Mouse (Mus musculus) intestine, postnatal 0 days (tissue): ENCODE results near the gene Fah. TPM values are rescaled to one million over a fixed set of nuclear protein-coding genes. Genes with fewer than 3 reads are reported as not detected.

Experiments used
- ATAC-seq: fragments of 200-750 bp; cut with Nextera tagmentation; 2 replicates; pipeline ENCODE4 v1.8.0; 2017; ENCODE audit warnings: mild to moderate bottlenecking, moderate TSS enrichment, moderate library complexity
- H3K27ac ChIP-seq: fragments of 300-500 bp; sonication (generic); 2 replicates; pipeline ENCODE4 v1.5.1; 2014; ENCODE audit warnings: mild to moderate bottlenecking, low read depth, low read length, moderate library complexity
- H3K27me3 ChIP-seq: fragments of 300-500 bp; sonication (generic); replicated peaks from 2 replicates; pipeline ENCODE4 v1.6.1; 2014; ENCODE audit warnings: low read length, mixed read lengths; ENCODE audit not compliant: control insufficient read depth, insufficient read depth
- H3K36me3 ChIP-seq: fragments of 300-500 bp; sonication (generic); 2 replicates; pipeline ENCODE4 v1.6.1; 2014; ENCODE audit warnings: mild to moderate bottlenecking, moderate library complexity; ENCODE audit not compliant: control insufficient read depth, insufficient read depth
- H3K4me1 ChIP-seq: fragments of 300-500 bp; sonication (generic); replicated peaks from 2 replicates; pipeline ENCODE4 v1.6.1; 2014; ENCODE audit warnings: antibody characterized with exemption, low read length, mixed read lengths; ENCODE audit not compliant: control insufficient read depth, insufficient read depth
- H3K4me2 ChIP-seq: fragments of 300-500 bp; sonication (generic); replicated peaks from 2 replicates; pipeline ENCODE4 v1.6.1; 2014; ENCODE audit warnings: low read depth, mild to moderate bottlenecking, moderate library complexity
- H3K4me3 ChIP-seq: fragments of 300-500 bp; sonication (generic); 2 replicates; pipeline ENCODE4 v1.5.1; 2014; ENCODE audit warnings: low read depth, low read length
- H3K9ac ChIP-seq: fragments of 300-500 bp; sonication (generic); 2 replicates; pipeline ENCODE4 v1.6.1; 2014; ENCODE audit warnings: mild to moderate bottlenecking, low read depth, low read length
- H3K9me3 ChIP-seq: fragments of 300-500 bp; sonication (generic); 2 replicates; pipeline ENCODE4 v1.6.1; 2016; ENCODE audit warnings: mixed run types; ENCODE audit not compliant: control insufficient read depth
- CTCF ChIP-seq: sonication (generic); IDR thresholded peaks from 2 replicates; pipeline ENCODE4 v1.5.1; 2016; ENCODE audit warnings: low read depth, mild to moderate bottlenecking, control low read depth, antibody characterized with exemption, moderate library complexity
- WGBS: fragments of 180-500 bp; shearing (Covaris S2); extraction: QIAGEN DNeasy Blood & Tissue Kit; methylation state at CpG from one replicate; pipeline ENCODE4 v1.1.7; 2014; 5-methylcytosine and 5-hydroxymethylcytosine counted together
- polyA plus RNA-seq: library from polyadenylated mRNA; unstranded; fragments of >200 nt; fragmentation: Nextera tagmentation; extraction: Ambion mirVana; gene quantifications from 2 replicates; pipeline ENCODE4 v1.2.1, GENCODE M21; 2015

Gene Fah
- polyA plus RNA-seq, 1 experiment from 2014 or later, result 11.1 TPM

DNA sequence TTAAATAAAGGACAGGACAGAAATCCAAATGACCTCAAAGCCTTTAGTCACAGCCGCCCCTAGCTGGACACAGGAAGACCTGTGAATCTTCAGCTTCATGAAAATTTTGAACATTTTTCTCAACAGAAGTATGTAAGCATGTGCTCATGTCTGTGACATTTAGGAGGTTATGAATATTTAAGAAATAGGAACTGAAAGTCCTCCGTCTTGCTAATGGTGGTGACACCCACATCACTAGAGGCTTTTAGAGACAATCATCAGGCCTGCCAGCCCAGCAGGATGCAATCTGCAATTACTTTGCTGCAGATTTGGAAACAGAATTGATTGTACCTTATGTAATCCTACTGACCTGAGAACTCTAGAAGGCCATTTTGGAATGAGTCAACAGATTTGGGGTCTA is 55.0 kb downstream of the Fah start:
- TF ChIP-seq CTCF, result no peak
- Histone ChIP-seq H3K27ac (no peak overlapping the region), H3K27me3 (no peaks in the 10 kb centered on the region), H3K4me2 (no peak overlapping the region), H3K4me3 (no peak overlapping the region), H3K9ac (no peak overlapping the region), H3K36me3 (no peaks in the 10 kb centered on the region), H3K9me3 (no peaks in the 10 kb centered on the region), H3K4me1 (no peaks in the 10 kb centered on the region)
- ATAC-seq, result no peak
- WGBS, result 82% methylated on average over 2 of the region's 2 CpGs

DNA sequence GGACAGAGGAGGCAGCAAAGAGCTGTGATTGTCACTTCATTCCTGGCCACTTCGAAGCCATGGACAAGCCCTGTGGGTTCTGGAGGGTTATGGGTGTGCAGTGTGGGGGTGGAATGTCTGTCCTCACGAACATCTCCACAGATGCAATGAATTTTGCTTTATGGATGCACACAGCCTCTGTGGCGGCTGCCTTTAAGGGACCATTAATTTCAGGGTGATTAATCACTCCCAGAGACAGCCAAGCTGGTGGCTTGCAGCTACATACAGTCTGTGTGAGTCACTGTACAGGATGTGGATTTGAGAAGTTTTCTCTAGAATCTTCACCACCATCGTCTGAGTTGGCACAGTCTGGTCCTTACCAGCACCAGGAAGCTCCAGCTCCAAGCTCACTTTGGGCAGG is 59.9 kb downstream of the Fah start:
- ATAC-seq, result no peak
- TF ChIP-seq CTCF, result no peak
- H3K27ac ChIP-seq, result no peak overlapping the region
- 68% methylated on average over 4 of the region's 4 CpGs for WGBS
- H3K36me3 ChIP-seq, result no peaks in the 10 kb centered on the region
- H3K4me2 ChIP-seq, result no peak overlapping the region
- no peaks in the 10 kb centered on the region for H3K27me3 ChIP-seq
- no peaks in the 10 kb centered on the region for H3K9me3 ChIP-seq
- H3K4me1 ChIP-seq, result no peaks in the 10 kb centered on the region
- H3K9ac ChIP-seq, result no peak overlapping the region
- no peak overlapping the region for H3K4me3 ChIP-seq

- no peak overlapping the region for H3K27ac ChIP-seq
- no peaks in the 10 kb centered on the region for H3K9me3 ChIP-seq
- no peaks in the 10 kb centered on the region for H3K27me3 ChIP-seq
- H3K4me3 ChIP-seq, result no peak overlapping the region
- no peak overlapping the region for H3K9ac ChIP-seq
- TF ChIP-seq CTCF, result no peak
- no peaks in the 10 kb centered on the region for H3K4me1 ChIP-seq
- H3K36me3 ChIP-seq, result no peaks in the 10 kb centered on the region
- no peak overlapping the region for H3K4me2 ChIP-seq
- WGBS, result 83% methylated on average over 4 of the region's 4 CpGs
- no peak for ATAC-seq
These were observed 61.6 kb downstream of the Fah start for GRCm38 (mm10) chr7:84544946-84545345.

Other genes starting within 250 kb of the Fah start
- gene Arnt2, start 196.5 kb downstream of the Fah start, polyA plus RNA-seq, result 2.6 and 2.7 TPM in 2 replicates
- 0.82 and 1.6 TPM in 2 replicates for gene Gm2115, start 77.8 kb downstream of the Fah start, polyA plus RNA-seq
- gene Zfand6, start 83.2 kb upstream of the Fah start, polyA plus RNA-seq, result 178 and 188 TPM in 2 replicates
- gene Olfr291, start 246.8 kb upstream of the Fah start, polyA plus RNA-seq, result not detected in 2 replicates